In genomic region chr19:59188981-59189380, GRCm38 (mm10) we compare ENCODE assay signal across 31 mouse cellular contexts. TPM values are rescaled to one million over a fixed set of nuclear protein-coding genes. Genes with fewer than 3 reads are reported as not detected.
"Had no signal": no experiment of that assay in that cellular context is flagged by ENCODE, and none has a peak within 500 bp of the region (broad histone marks: within the 10 kb centered on the region; RNA-seq: fewer than 3 reads in every experiment).

No protein-coding gene starts in this region.

- H3K9me3 ChIP-seq: limb, embryonic 13.5 days; liver, embryonic 12.5 days; liver, embryonic 15.5 days; lung, embryonic 15.5 days; megakaryocyte, embryonic 14.5 days; midbrain, embryonic 10.5 days; midbrain, embryonic 15.5 days; neural tube, embryonic 12.5 days; neural tube, embryonic 15.5 days; stomach, embryonic 15.5 days had no signal

- H3K4me1 ChIP-seq: liver, embryonic 12.5 days; neural tube, embryonic 12.5 days had no signal

- H3K4me2 ChIP-seq: limb, embryonic 13.5 days; liver, embryonic 12.5 days; liver, embryonic 15.5 days; lung, embryonic 15.5 days; midbrain, embryonic 15.5 days; neural tube, embryonic 12.5 days; neural tube, embryonic 15.5 days; stomach, embryonic 15.5 days had no signal

- ATAC-seq: liver, embryonic 12.5 days; midbrain, embryonic 15.5 days had no signal

- DNase-seq: kidney, adult 18-20 months; kidney, adult 9 months; kidney, postnatal 25 days; layer of hippocampus, adult 9-11 months; liver; lung, adult 18-20 months; lung, postnatal 10 days; lung, postnatal 36 days; right cerebral cortex, adult 18-20 months; right cerebral cortex, postnatal 14 days; right cerebral cortex, postnatal 4 days; spleen, adult 18-20 months; thymus, adult 2 months; thymus, postnatal 14 days; thymus, postnatal 4 days had no signal

- H3K36me3 ChIP-seq: limb, embryonic 13.5 days; liver, embryonic 12.5 days; liver, embryonic 15.5 days; lung, embryonic 15.5 days; midbrain, embryonic 10.5 days; midbrain, embryonic 15.5 days; neural tube, embryonic 12.5 days; neural tube, embryonic 15.5 days; stomach, embryonic 15.5 days had no signal

- H3K9ac ChIP-seq: limb, embryonic 13.5 days; liver, embryonic 12.5 days; liver, embryonic 15.5 days; lung, embryonic 15.5 days; midbrain, embryonic 15.5 days; neural tube, embryonic 12.5 days; neural tube, embryonic 15.5 days; stomach, embryonic 15.5 days had no signal

- H3K4me3 ChIP-seq: layer of hippocampus, adult 2 months; limb, embryonic 13.5 days; liver, embryonic 12.5 days; liver, embryonic 15.5 days; lung, embryonic 15.5 days; megakaryocyte, embryonic 14.5 days; midbrain, embryonic 10.5 days; midbrain, embryonic 15.5 days; neural tube, embryonic 12.5 days; neural tube, embryonic 15.5 days; stomach, embryonic 15.5 days had no signal

- H3K27ac ChIP-seq: kidney, postnatal 0 days; layer of hippocampus, adult 2 months; limb, embryonic 13.5 days; liver, embryonic 12.5 days; liver, embryonic 15.5 days; lung, embryonic 15.5 days; midbrain, embryonic 10.5 days; midbrain, embryonic 15.5 days; neural tube, embryonic 12.5 days; neural tube, embryonic 15.5 days; stomach, embryonic 15.5 days had no signal

RNA-seq across cellular contexts. Expression of gene Vax1, which starts 19.1 kb away (rescaled TPM):
- polyA plus RNA-seq: kidney, postnatal 0 days; large intestine, adult 2 months; liver, embryonic 12.5 days; liver, embryonic 15.5 days; lung, embryonic 15.5 days; neural tube, embryonic 12.5 days; neural tube, embryonic 15.5 days; stomach, embryonic 15.5 days; thymus, adult 2 months had no signal

RNA-seq across cellular contexts. Expression of gene Kcnk18, which starts 30.0 kb away (rescaled TPM):
- total RNA-seq: layer of hippocampus, adult 2 months; layer of hippocampus, postnatal 25 days; left cerebral cortex, adult 18-20 months; left cerebral cortex, postnatal 25 days had no signal
- polyA plus RNA-seq: kidney, postnatal 0 days; large intestine, adult 2 months; liver, embryonic 12.5 days; liver, embryonic 15.5 days; lung, embryonic 15.5 days; midbrain, embryonic 10.5 days; midbrain, embryonic 15.5 days; neural tube, embryonic 12.5 days; stomach, embryonic 15.5 days; thymus, adult 2 months had no signal
